Mouse (Mus musculus) kidney, adult 2 months (tissue): Measurements from ENCODE around the gene Gm7982. TPM values are rescaled to one million over a fixed set of nuclear protein-coding genes. Genes with fewer than 3 reads are reported as not detected.
"Not testable (repeated sequence)": the region's sequence is repeated elsewhere in the genome, so short reads cannot be mapped to it uniquely, and the experiment has no call there.

Source experiments
- DNase-seq: peaks from one replicate; pipeline ENCODE4 v3.0.0; 2021
- H3K27ac ChIP-seq: fragments of 200-500 bp; 2 replicates; pipeline ENCODE4 v1.5.1; 2012; ENCODE audit warnings: low read depth, low read length, control low read depth, inconsistent platforms; ENCODE audit not compliant: insufficient read depth
- H3K27me3 ChIP-seq: fragments of 200-500 bp; replicated peaks from 2 replicates; pipeline ENCODE4 v1.6.1; 2012; ENCODE audit warnings: mild to moderate bottlenecking, moderate library complexity, low read length, inconsistent platforms; ENCODE audit not compliant: control insufficient read depth, insufficient read depth
- H3K36me3 ChIP-seq: fragments of 200-500 bp; 2 replicates; pipeline ENCODE4 v1.6.1; 2012; ENCODE audit warnings: mild to moderate bottlenecking, moderate library complexity, low read length, inconsistent platforms; ENCODE audit not compliant: control insufficient read depth, insufficient read depth
- H3K4me1 ChIP-seq: fragments of 200-500 bp; 2 replicates; pipeline ENCODE4 v1.6.1; 2011; ENCODE audit warnings: low read length; ENCODE audit not compliant: control insufficient read depth, insufficient read depth
- H3K4me3 ChIP-seq: fragments of 200-500 bp; 2 replicates; pipeline ENCODE4 v1.5.1; 2011; ENCODE audit warnings: mild to moderate bottlenecking, low read depth, low read length, control low read depth; ENCODE audit not compliant: insufficient read depth
- WGBS: fragments of 180-500 bp; shearing (Covaris S2); methylation state at CpG from one replicate; pipeline ENCODE4 v1.1.7; 2018; 5-methylcytosine and 5-hydroxymethylcytosine counted together
- polyA plus RNA-seq: library from polyadenylated mRNA; depleted of rRNA; stranded (reverse); fragments of >200 nt; gene quantifications from 2 replicates; pipeline ENCODE4 v1.2.3, GENCODE M21; 2012; rRNA removed

Gm7982 gene
- polyA plus RNA-seq = not detected in 2 replicates

- not testable (repeated sequence) for H3K36me3 ChIP-seq, H3K27me3 ChIP-seq, H3K4me1 ChIP-seq, H3K4me3 ChIP-seq, H3K27ac ChIP-seq, DNase-seq
- no CpG with 5 or more reads among the region's 3 CpGs for WGBS
Measured at GRCm38 (mm10) chr5:95741714-95742113, at the start of gene Gm7982. Gene Gm7982 (plus strand): TSS chr5:95742014.

GRCm38 (mm10) chr5:95736073-95736472 lies 5.7 kb upstream of the Gm7982 start, which contains the start of gene Gm7978:
Gene Gm7978 (minus strand): TSS chr5:95736173.
- not testable (repeated sequence) for DNase-seq, H3K27ac ChIP-seq, H3K4me1 ChIP-seq, H3K4me3 ChIP-seq, H3K36me3 ChIP-seq, H3K27me3 ChIP-seq
- no CpG with 5 or more reads among the region's 1 CpGs for WGBS

DNA sequence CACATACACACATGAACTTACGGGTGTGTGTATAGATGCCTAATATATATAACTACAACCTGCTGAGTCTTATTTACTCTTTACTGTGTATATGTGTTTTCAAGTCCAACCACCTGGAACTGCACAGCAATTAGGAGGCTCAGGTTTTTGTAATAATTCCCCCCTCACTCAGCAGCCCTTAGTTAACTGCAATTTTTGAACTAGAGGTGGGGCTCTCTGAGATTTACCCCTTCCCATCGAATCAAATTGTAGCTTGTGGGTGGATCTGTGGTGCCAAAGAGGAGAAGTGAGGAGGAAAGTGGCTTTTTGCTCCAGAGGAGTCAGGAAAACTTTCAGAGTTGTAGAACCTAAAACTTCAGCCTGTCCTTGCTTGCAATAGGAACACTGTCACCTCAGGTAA lies 33.9 kb downstream of the Gm7982 start, which contains the start of gene E330014E10Rik:
Gene E330014E10Rik, plus strand, starts transcription at position 301 of the 400 bp plus-strand sequence.
- H3K4me3 ChIP-seq = not testable (repeated sequence)

More for the DNA sequence above, 33.9 kb downstream of the Gm7982 start, which contains the start of gene E330014E10Rik:
- not testable (repeated sequence) for H3K27ac ChIP-seq, H3K27me3 ChIP-seq, H3K36me3 ChIP-seq, DNase-seq, H3K4me1 ChIP-seq
- no CpG with 5 or more reads among the region's 2 CpGs for WGBS

Other genes starting within 250 kb of the Gm7982 start
- gene Gm3286, start 231.3 kb upstream of the Gm7982 start, polyA plus RNA-seq = not detected in 2 replicates
- gene Gm7971, start 147.1 kb upstream of the Gm7982 start, polyA plus RNA-seq = not detected in 2 replicates
- not detected in 2 replicates for gene Gm7978, start 5.8 kb upstream of the Gm7982 start, polyA plus RNA-seq
- not detected in 2 replicates for gene E330014E10Rik, start 34.0 kb downstream of the Gm7982 start, polyA plus RNA-seq
- gene Cxcl13, start 214.9 kb downstream of the Gm7982 start, polyA plus RNA-seq = 0.20 and 1.8 TPM in 2 replicates